Mouse (Mus musculus) bone marrow, adult 2 months (tissue): Measurements from ENCODE around the gene 1520401A03Rik.

ENCODE experiments used
- CTCF ChIP-seq: fragments of 200-500 bp; IDR thresholded peaks from 2 replicates; pipeline ENCODE4 v1.5.1; 2011; ENCODE audit warnings: low read length, control low read depth; ENCODE audit not compliant: control insufficient read depth, insufficient read depth
- POLR2A ChIP-seq: fragments of 200-500 bp; IDR thresholded peaks from 2 replicates; pipeline ENCODE4 v1.6.1; 2011; ENCODE audit warnings: low read depth, mild to moderate bottlenecking, control low read depth, low read length, borderline replicate concordance; ENCODE audit not compliant: control insufficient read depth

GRCm38 (mm10) chr17:23658450-23658849, 64.1 kb downstream of the 1520401A03Rik start:
- no peak for TF ChIP-seq CTCF
- no peak for TF ChIP-seq POLR2A
